Mouse (Mus musculus) spleen, adult 2 months (tissue): ENCODE data around the gene Stpg3.

ENCODE experiments used
- CTCF ChIP-seq: fragments of 200-500 bp; IDR thresholded peaks from 2 replicates; pipeline ENCODE4 v1.5.1; 2011; ENCODE audit warnings: mild to moderate bottlenecking, inconsistent platforms; ENCODE audit not compliant: insufficient read depth, insufficient read length, insufficient replicate concordance; ENCODE audit errors: extremely low read depth
- POLR2A ChIP-seq: fragments of 200-500 bp; IDR thresholded peaks from 2 replicates; pipeline ENCODE4 v1.6.1; 2011; ENCODE audit warnings: low read depth, low read length, inconsistent platforms

GRCm38 (mm10) chr2:25238106-25238505 lies 23.7 kb upstream of the Stpg3 start:
- TF ChIP-seq POLR2A (no peak), CTCF (no peak)
